Mouse (Mus musculus): ENCODE measurements at regions not wholly inside any gene's neighbourhood (a gene's known extent, or its start where the extent isn't known, plus 50 kb on each side); places are given as distances from the start of the nearest gene placed in this dataset.

- TF ChIP-seq GATA1 (IDR thresholded peaks at IDR 0.05; ENCODE audit: borderline replicate concordance, low read length) (no peak), FLI1 (IDR thresholded peaks at IDR 0.05; ENCODE audit: low read length) (no peak)
Measured at GRCm38 (mm10) chr1:187413881-187414280, 194.7 kb upstream of the Esrrg start.
